Mouse (Mus musculus) CH12.LX (cell line): ENCODE results near the gene Prdm2. TPM values are rescaled to one million over a fixed set of nuclear protein-coding genes. Genes with fewer than 3 reads are reported as not detected.

ENCODE experiments used
- DNase-seq: peaks from one replicate; pipeline ENCODE4 v3.0.0-alpha.2; 2013; ENCODE audit errors: extremely low read depth
- H3K27ac ChIP-seq: 2 replicates; pipeline ENCODE4 v1.5.1; 2012; ENCODE audit warnings: low read depth, mild to moderate bottlenecking, control low read depth, moderate library complexity; ENCODE audit not compliant: insufficient read depth
- H3K27me3 ChIP-seq: replicated peaks from 2 replicates; pipeline ENCODE3; 2012; ENCODE audit warnings: inconsistent platforms
- H3K36me3 ChIP-seq, 2 experiments: replicated peaks in 1 of 2; 2 replicates each; pipeline versions ENCODE3 to v1.6.1; 2012; ENCODE audit warnings: inconsistent platforms in 1 of 2, low read length in 1 of 2, mild to moderate bottlenecking in 1 of 2, mixed read lengths in 1 of 2, moderate library complexity in 1 of 2; ENCODE audit not compliant: control insufficient read depth in 1 of 2, insufficient read depth in 1 of 2
- H3K4me1 ChIP-seq, 2 experiments: 2 replicates each; pipeline ENCODE4 v1.6.1; 2012; ENCODE audit warnings: inconsistent platforms in 1 of 2, moderate library complexity in 1 of 2; ENCODE audit not compliant: insufficient read depth in 2 of 2, control insufficient read depth in 1 of 2
- H3K4me2 ChIP-seq: 2 replicates; pipeline ENCODE4 v1.6.1; 2012; ENCODE audit warnings: low read depth, mild to moderate bottlenecking, control low read depth; ENCODE audit not compliant: poor library complexity, insufficient read depth, severe bottlenecking
- H3K4me3 ChIP-seq, 3 experiments: fragments of 150-350 bp in 1 of 3; sonication (generic) in 1 of 3; replicated peaks in 1 of 3; 2 replicates each; pipeline versions ENCODE3 to v1.5.1; 2011 to 2012; ENCODE audit warnings: low read depth in 2 of 3, low read length in 2 of 3, mild to moderate bottlenecking in 2 of 3, moderate library complexity in 2 of 3, control low read depth in 1 of 3, improper control_type of control experiment in 1 of 3, inconsistent platforms in 1 of 3, mixed read lengths in 1 of 3; ENCODE audit not compliant: poor library complexity in 1 of 3
- H3K79me2 ChIP-seq: replicated peaks from 2 replicates; pipeline ENCODE4 v1.6.1; 2012; ENCODE audit warnings: mild to moderate bottlenecking, moderate library complexity; ENCODE audit not compliant: control insufficient read depth, poor library complexity, insufficient read depth, severe bottlenecking; ENCODE audit errors: extremely low read depth
- H3K9ac ChIP-seq: 2 replicates; pipeline ENCODE4 v1.6.1; 2012; ENCODE audit warnings: low read depth, mild to moderate bottlenecking, control low read depth, moderate library complexity; ENCODE audit not compliant: insufficient read depth
- H3K9me3 ChIP-seq: replicated peaks from 2 replicates; pipeline ENCODE3; 2012; ENCODE audit warnings: low read length, inconsistent platforms, mixed read lengths
- BHLHE40 ChIP-seq: IDR thresholded peaks from 2 replicates; pipeline ENCODE4 v1.6.1; 2011; ENCODE audit warnings: mild to moderate bottlenecking, low read depth, low read length, improper control_type of control experiment
- CHD1 ChIP-seq: IDR thresholded peaks from 2 replicates; pipeline ENCODE4 v1.6.1; 2012; ENCODE audit warnings: low read depth, low read length, improper control_type of control experiment, inconsistent platforms
- CHD2 ChIP-seq: IDR thresholded peaks from 2 replicates; pipeline ENCODE4 v1.6.1; 2011; ENCODE audit warnings: low read length, improper control_type of control experiment
- E2F4 ChIP-seq: IDR thresholded peaks from 2 replicates; pipeline ENCODE4 v1.6.1; 2011; ENCODE audit warnings: low read depth, low read length, improper control_type of control experiment; ENCODE audit not compliant: insufficient replicate concordance
- ELF1 ChIP-seq: IDR thresholded peaks from 2 replicates; pipeline ENCODE4 v1.6.1; 2014; ENCODE audit warnings: low read depth, mild to moderate bottlenecking, inconsistent platforms, low read length, improper control_type of control experiment
- EP300 ChIP-seq: IDR thresholded peaks from 2 replicates; pipeline ENCODE4 v1.6.1; 2011; ENCODE audit warnings: low read length, improper control_type of control experiment
- ETS1 ChIP-seq: conservative IDR thresholded peaks from 2 replicates; pipeline ENCODE4 v1.6.1; 2012; ENCODE audit warnings: low read depth, mild to moderate bottlenecking, inconsistent platforms, low read length, improper control_type of control experiment, moderate library complexity
- JUND ChIP-seq: conservative IDR thresholded peaks from 2 replicates; pipeline ENCODE4 v1.6.1; 2011; ENCODE audit warnings: low read depth, low read length, improper control_type of control experiment
- MEF2A ChIP-seq: IDR thresholded peaks from 2 replicates; pipeline ENCODE4 v1.6.1; 2014; ENCODE audit warnings: low read depth, mild to moderate bottlenecking, inconsistent platforms, low read length, improper control_type of control experiment, borderline replicate concordance
- MXI1 ChIP-seq: IDR thresholded peaks from 2 replicates; pipeline ENCODE4 v1.6.1; 2011; ENCODE audit warnings: mild to moderate bottlenecking, low read depth, low read length, improper control_type of control experiment
- MYC ChIP-seq: IDR thresholded peaks from 2 replicates; pipeline ENCODE4 v1.6.1; 2011; ENCODE audit warnings: low read depth, mild to moderate bottlenecking, improper control_type of control experiment, low read length
- NELFE ChIP-seq: IDR thresholded peaks from 2 replicates; pipeline ENCODE4 v1.6.1; 2011; ENCODE audit warnings: low read depth, low read length, improper control_type of control experiment
- PAX5 ChIP-seq: IDR thresholded peaks from 2 replicates; pipeline ENCODE4 v1.6.1; 2012; ENCODE audit warnings: low read length, inconsistent platforms, mixed read lengths
- RAD21 ChIP-seq: IDR thresholded peaks from 2 replicates; pipeline ENCODE4 v1.6.1; 2011; ENCODE audit warnings: low read depth, mild to moderate bottlenecking, low read length, improper control_type of control experiment, moderate library complexity
- SIN3A ChIP-seq: IDR thresholded peaks from 2 replicates; pipeline ENCODE4 v1.6.1; 2012; ENCODE audit warnings: low read length, improper control_type of control experiment, inconsistent platforms
- TBP ChIP-seq: conservative IDR thresholded peaks from 2 replicates; pipeline ENCODE4 v1.6.1; 2011; ENCODE audit warnings: low read depth, low read length, improper control_type of control experiment
- USF1 ChIP-seq: IDR thresholded peaks from 2 replicates; pipeline ENCODE4 v1.6.1; 2014; ENCODE audit warnings: low read depth, mild to moderate bottlenecking, inconsistent platforms, low read length, improper control_type of control experiment
- ZKSCAN1 ChIP-seq: IDR thresholded peaks from 2 replicates; pipeline ENCODE4 v1.6.1; 2012; ENCODE audit warnings: low read depth, inconsistent platforms, low read length, improper control_type of control experiment, borderline replicate concordance
- ZMIZ1 ChIP-seq: IDR thresholded peaks from 2 replicates; pipeline ENCODE4 v1.6.1; 2012; ENCODE audit warnings: low read depth, mild to moderate bottlenecking, inconsistent platforms, low read length, improper control_type of control experiment
- ZNF384 ChIP-seq: IDR thresholded peaks from 2 replicates; pipeline ENCODE4 v1.6.1; 2012; ENCODE audit warnings: low read depth, low read length, improper control_type of control experiment, inconsistent platforms
- dilution Hi-C: fragments of 300-500 bp; cut with MboI; formaldehyde crosslinking; loops from 2 replicates; pipeline ENCODE4 v1.14.3; 2020; ENCODE audit warnings: low sequenced_read_pairs; ENCODE audit not compliant: extremely low pct_unique_long_range_greater_than_20kb, extremely low pct_ligation_motif_present
- in situ Hi-C: fragments of 300-500 bp; cut with MboI; formaldehyde crosslinking; loops from 3 replicates; pipeline ENCODE4 v1.14.3; 2019; ENCODE audit warnings: low sequenced_read_pairs, low pct_ligation_motif_present, low pct_unique_long_range_greater_than_20kb, mixed read lengths
- polyA plus RNA-seq: library from polyadenylated mRNA; unstranded; fragments of >175 nt; gene quantifications from 2 replicates; pipeline ENCODE4 v1.2.1, GENCODE M21; 2012; ENCODE audit warnings: low read depth; ENCODE audit not compliant: insufficient read length
- total RNA-seq, 2 experiments: library from RNA; depleted of rRNA; stranded (reverse); fragments of 300-350 nt in 1 of 2; fragments of >200 nt in 1 of 2; gene quantifications; 2 replicates each; pipeline ENCODE4 v1.2.3; 2012 to 2014

Prdm2 gene
- total and polyA plus RNA-seq, 3 experiments: 3.8 to 16.1 (median 7.1) TPM

GRCm38 (mm10) chr4:143209997-143210396 lies 2.8 kb downstream of the Prdm2 start:
- H3K27me3 ChIP-seq: no peaks in the 10 kb centered on the region
- peaks cover 40% of the 10 kb centered on the region for H3K79me2 ChIP-seq
- H3K9ac ChIP-seq: peak overlapping the region; percentile 93; the same call in 1 of the 2 replicates
- H3K27ac ChIP-seq: peak overlapping the region; percentile 36; the same call in 1 of the 2 replicates
- peaks cover 11 to 43% of the 10 kb centered on the region in 2 experiments for H3K4me1 ChIP-seq
- no peak for DNase-seq
- no peaks in the 10 kb centered on the region for H3K9me3 ChIP-seq
- peak overlapping the region in 1 of 3 experiments; percentile 49 for H3K4me3 ChIP-seq
- H3K36me3 ChIP-seq: peaks cover 0 to 9% of the 10 kb centered on the region in 2 experiments
- dilution Hi-C loops: no loop called here
- TF ChIP-seq ETS1 (0 out of 2 replicates have a peak, but pooled peaks have one; percentile 23), MXI1 (no peak), EP300 (peak; percentile 52), TBP (0 out of 2 replicates have a peak, but pooled peaks have one; percentile 39), MEF2A (peak; percentile 53; the same call in 1 of the 2 replicates), ZKSCAN1 (no peak), SIN3A (no peak; the same call in 1 of the 2 replicates), BHLHE40 (peak; percentile 44), CHD2 (no peak)
- peak overlapping the region; percentile 90 for H3K4me2 ChIP-seq
- in situ Hi-C loops: no loop called here

DNA sequence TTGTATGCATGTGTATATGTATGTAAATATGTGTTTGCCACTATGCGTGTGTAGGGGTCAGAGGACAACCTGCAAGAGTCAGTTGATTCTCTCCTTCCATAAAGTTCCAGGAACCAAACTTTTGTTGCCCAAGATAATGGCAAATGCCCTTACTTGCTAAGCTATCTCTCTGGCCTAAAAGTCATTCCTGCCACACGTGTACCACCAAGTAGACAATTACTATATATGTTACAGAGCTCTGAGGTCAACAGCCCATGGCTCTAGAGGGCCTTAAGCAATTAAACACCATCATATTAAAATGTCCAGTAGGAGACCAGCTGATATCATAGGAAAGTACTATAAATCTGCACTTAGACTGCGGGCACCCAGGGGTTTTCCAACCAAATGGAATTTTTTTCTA lies 10.1 kb downstream of the Prdm2 start:
- Histone ChIP-seq H3K27ac (no peak overlapping the region), H3K36me3 (peaks cover 4 to 21% of the 10 kb centered on the region in 2 experiments), H3K9ac (no peak overlapping the region), H3K27me3 (no peaks in the 10 kb centered on the region), H3K4me2 (no peak overlapping the region), H3K9me3 (no peaks in the 10 kb centered on the region), H3K4me1 (peaks cover 5 to 19% of the 10 kb centered on the region in 2 experiments), H3K4me3 (no peak overlapping the region), H3K79me2 (peaks cover 72% of the 10 kb centered on the region)
- TF ChIP-seq NELFE: no peak
- no peak for TF ChIP-seq USF1
- no peak for TF ChIP-seq JUND
- no peak for TF ChIP-seq MXI1
- dilution Hi-C loops (no loop called here), in situ Hi-C loops (loop anchor here (5.0 kb wide), 1 partner anchor 40 kb away; no protein-coding TSS in a partner anchor)
- no peak for DNase-seq

- peaks cover 1 to 7% of the 10 kb centered on the region in 2 experiments for H3K36me3 ChIP-seq
- dilution Hi-C loops: no loop called here
- in situ Hi-C loops: no loop called here
- H3K4me1 ChIP-seq: peaks cover 2 to 27% of the 10 kb centered on the region in 2 experiments
- H3K27me3 ChIP-seq: no peaks in the 10 kb centered on the region
- H3K4me2 ChIP-seq: no peak overlapping the region
- DNase-seq: no peak
- H3K79me2 ChIP-seq: peaks cover 47% of the 10 kb centered on the region
- H3K4me3 ChIP-seq: no peak overlapping the region
- no peak overlapping the region for H3K27ac ChIP-seq
- no peaks in the 10 kb centered on the region for H3K9me3 ChIP-seq
- TF ChIP-seq PAX5 (no peak), MEF2A (no peak), ZNF384 (no peak), ZKSCAN1 (no peak), E2F4 (no peak), SIN3A (no peak), ELF1 (no peak), CHD1 (no peak), NELFE (no peak), RAD21 (no peak), BHLHE40 (no peak), MYC (no peak), CHD2 (no peak), ZMIZ1 (no peak)
- H3K9ac ChIP-seq: no peak overlapping the region
Measured at GRCm38 (mm10) chr4:143198371-143198770, 14.4 kb downstream of the Prdm2 start.
